ENCODE assay signal across 26 mouse cellular contexts in the genomic region with DNA sequence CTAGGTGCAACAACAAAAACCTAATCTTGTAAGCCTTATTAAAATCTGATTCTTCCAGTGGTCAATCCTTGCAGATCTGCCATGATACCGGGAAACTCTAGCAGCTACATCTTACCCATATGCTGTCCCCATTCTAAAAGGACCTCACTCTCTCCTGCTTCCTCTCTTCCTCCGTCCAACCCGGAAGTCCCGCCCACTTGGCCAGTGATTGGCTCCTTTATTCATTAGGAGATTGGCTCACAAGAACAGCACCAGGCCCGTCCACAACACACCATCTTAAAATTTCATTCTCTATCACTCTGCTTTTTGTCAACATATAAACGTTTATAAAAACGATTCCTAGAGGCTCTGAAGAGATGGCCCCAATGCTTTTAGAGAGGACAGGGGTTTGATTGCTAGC.
DNase-seq lines count a peak whose midpoint lies in the region; TF ChIP-seq lines count a peak whose summit lies in the region.
"Had no signal": no experiment of that assay in that cellular context is flagged by ENCODE, and none has a peak within 500 bp of the region (broad histone marks: within the 10 kb centered on the region; RNA-seq: fewer than 3 reads in every experiment).

No protein-coding gene starts in this region.

- no peak overlapping the region for H3K4me3 ChIP-seq in layer of hippocampus, adult 2 months
- H3K4me3 ChIP-seq in kidney, adult 2 months (ENCODE audit: insufficient read depth, low read depth, low read length), result no peak overlapping the region
- H3K4me3 ChIP-seq: embryonic facial prominence, embryonic 12.5 days; heart, embryonic 12.5 days; hindbrain, embryonic 13.5 days; left cerebral cortex, adult 2 months; liver, embryonic 12.5 days; midbrain, embryonic 15.5 days; neural tube, embryonic 15.5 days had no signal

- no peak for TF ChIP-seq POLR2A in kidney, adult 2 months (IDR thresholded peaks at IDR 0.05; ENCODE audit: low read depth, low read length)

- H3K4me1 ChIP-seq in kidney, adult 2 months (ENCODE audit: control insufficient read depth, insufficient read depth, low read length), result no peaks in the 10 kb centered on the region; the same call in 1 of the 2 replicates
- H3K4me1 ChIP-seq: embryonic facial prominence, embryonic 12.5 days; heart, embryonic 12.5 days; liver, embryonic 12.5 days had no signal

- 86% methylated on average over 7 of the region's 7 CpGs for WGBS in kidney, adult 2 months

- TF ChIP-seq CTCF in layer of hippocampus, adult 2 months (conservative IDR thresholded peaks at IDR 0.05), result no peak
- TF ChIP-seq CTCF in kidney, adult 2 months (conservative IDR thresholded peaks at IDR 0.05; ENCODE audit: insufficient read depth, insufficient read length, low read depth, low read length), result no peak

- H3K36me3 ChIP-seq in kidney, adult 2 months (ENCODE audit: control insufficient read depth, insufficient read depth, low read length), result no peaks in the 10 kb centered on the region
- H3K36me3 ChIP-seq: embryonic facial prominence, embryonic 12.5 days; G1E; heart, embryonic 12.5 days; hindbrain, embryonic 13.5 days; liver, embryonic 12.5 days; midbrain, embryonic 15.5 days; neural tube, embryonic 15.5 days had no signal

- H3K27me3 ChIP-seq in kidney, adult 2 months (replicated peaks; ENCODE audit: control insufficient read depth, insufficient read depth, low read length), result peaks cover 5% of the 10 kb centered on the region; the same call in 1 of the 2 replicates
- H3K27me3 ChIP-seq: embryonic facial prominence, embryonic 12.5 days; heart, embryonic 12.5 days; hindbrain, embryonic 13.5 days; liver, embryonic 12.5 days; midbrain, embryonic 15.5 days; neural tube, embryonic 15.5 days had no signal

- DNase-seq in layer of hippocampus, adult 2 months (ENCODE audit: low spot score in 2 of 2), result no peak
- DNase-seq in layer of hippocampus, postnatal 25 days (ENCODE audit: extremely low spot score in 1 of 2, low spot score in 1 of 2), result no peak
- DNase-seq in 416B (ENCODE audit: low read depth), result peak; percentile 68
- DNase-seq in ES-CJ7 (ENCODE audit: low read depth, low spot score), result peak; percentile 59
- DNase-seq in adipocyte (ENCODE audit: low spot score), result peak; percentile 73
- DNase-seq in kidney, adult 2 months, result no peak
- DNase-seq in spleen, adult 12 weeks (ENCODE audit: low spot score), result no peak
- DNase-seq: adrenal gland, adult 2 months; cerebellum, adult 8-10 months; embryo, embryonic 11 days; gastrocnemius, postnatal 25 days; heart, adult 18-20 months; heart, postnatal 4 days; kidney, postnatal 14 days; liver, postnatal 0 days; retina, postnatal 1 day; right cerebral cortex, postnatal 14 days had no signal

- H3K27ac ChIP-seq in layer of hippocampus, adult 2 months, result peak overlapping the region; percentile 83; the same call in 1 of the 2 replicates
- H3K27ac ChIP-seq in kidney, adult 2 months (ENCODE audit: insufficient read depth, low read depth, low read length), result no peak overlapping the region
- H3K27ac ChIP-seq: embryonic facial prominence, embryonic 12.5 days; hindbrain, embryonic 13.5 days; left cerebral cortex, adult 2 months; liver, embryonic 12.5 days; macrophage; midbrain, embryonic 15.5 days; neural tube, embryonic 15.5 days had no signal

Comparison
In these comparisons a context has a peak if more than half of its experiments do, and no peak if none do; other contexts are left out.
1. DNase-seq: peak in 416B (single experiment), ES-CJ7 (single experiment) and adipocyte (single experiment); none in layer of hippocampus, adult 2 months (0 of 2), layer of hippocampus, postnatal 25 days (0 of 2), kidney, adult 2 months (single experiment) and spleen, adult 12 weeks (single experiment).